Mouse (Mus musculus) lung, postnatal 14 days (tissue): ENCODE data around the gene Pip4p1.

Experiments used
- DNase-seq: peaks from one replicate; pipeline ENCODE4 v3.0.0; 2021

The Pip4p1 gene

GRCm38 (mm10) chr14:50892091-50892490 lies 38.6 kb downstream of the Pip4p1 start:
- no peak for DNase-seq

- DNase-seq: no peak
Observed at GRCm38 (mm10) chr14:50891621-50892020, 39.0 kb downstream of the Pip4p1 start.

- no peak for DNase-seq
Observed at GRCm38 (mm10) chr14:50876236-50876950, 54.3 kb downstream of the Pip4p1 start.
